Mouse (Mus musculus) E14TG2a.4 (cell line): ENCODE measurements around the gene Ccdc187.

Source experiments
- CTCF ChIP-seq: conservative IDR thresholded peaks from 2 replicates; pipeline ENCODE4 v1.5.1; 2014; ENCODE audit warnings: low read length
- NANOG ChIP-seq: IDR thresholded peaks from 2 replicates; pipeline ENCODE4 v1.6.1; 2014; ENCODE audit warnings: borderline replicate concordance, low read length, mixed read lengths

- TF ChIP-seq CTCF: no peak
- no peak for TF ChIP-seq NANOG
Observed at GRCm38 (mm10) chr2:26266066-26266742, 28.2 kb downstream of the Ccdc187 start.
